Comparison of ENCODE assay signal across 8 mouse cellular contexts in the genomic region with DNA sequence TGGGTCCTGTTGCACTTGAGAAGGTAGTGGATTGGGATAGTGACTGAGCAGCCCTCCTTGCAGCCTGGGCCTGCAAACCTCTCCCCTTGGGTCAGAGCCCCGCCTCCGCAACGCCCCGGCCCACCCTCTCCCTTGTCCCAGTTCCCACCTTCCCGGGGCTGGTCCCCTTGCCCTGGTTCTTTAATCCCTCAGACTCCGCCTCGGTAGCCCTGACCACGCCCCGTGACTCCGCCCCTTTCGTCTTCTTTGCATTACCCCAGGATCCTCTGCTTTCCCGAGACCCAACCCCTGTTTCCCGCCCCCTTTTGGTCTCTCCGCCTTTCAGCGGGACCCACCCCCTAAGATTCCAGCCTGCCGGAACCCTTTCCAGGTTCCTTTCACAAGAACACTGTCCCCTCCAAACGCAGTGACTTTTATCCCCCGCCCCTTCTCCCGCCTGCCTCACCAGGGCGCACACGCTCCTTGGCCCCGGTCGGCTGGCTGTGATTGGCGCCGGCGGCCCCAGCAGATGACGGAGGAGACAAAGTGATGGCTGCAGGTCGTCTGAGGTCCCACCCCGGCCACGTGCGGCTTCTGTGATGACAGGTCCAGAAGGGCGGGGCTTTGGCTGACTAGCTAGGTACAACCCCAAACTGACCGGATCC. TPM values are rescaled to one million over a fixed set of nuclear protein-coding genes. Genes with fewer than 3 reads are reported as not detected.
DNase-seq lines count a peak whose midpoint lies in the region; ATAC-seq lines count a peak whose summit lies in the region.

A gene (minus strand): TSS at position 562 of the 644 bp plus-strand sequence.

- H3K27ac ChIP-seq in hindbrain, embryonic 11.5 days (ENCODE audit: low read depth, low read length), result peak within 1 kb of the TSS; percentile 87

- under 1% methylated on average over 33 of the region's 33 CpGs for WGBS in hindbrain, embryonic 11.5 days

- H3K27me3 ChIP-seq in hindbrain, embryonic 11.5 days (ENCODE audit: control insufficient read depth, insufficient read depth, low read length), result no peaks in the 10 kb centered on the region

- H3K9me3 ChIP-seq in hindbrain, embryonic 11.5 days (ENCODE audit: control insufficient read depth, low read length), result no peaks in the 10 kb centered on the region

- H3K36me3 ChIP-seq in hindbrain, embryonic 11.5 days (ENCODE audit: control insufficient read depth, insufficient read depth, low read length), result no peaks in the 10 kb centered on the region

- H3K4me1 ChIP-seq in hindbrain, embryonic 11.5 days (replicated peaks; ENCODE audit: control insufficient read depth, insufficient read depth, low read length), result 0 out of 2 replicates have a peak, but pooled peaks cover 2% of the 10 kb centered on the region

- H3K4me2 ChIP-seq in hindbrain, embryonic 11.5 days (replicated peaks; ENCODE audit: low read depth, low read length), result peak within 1 kb of the TSS; percentile 45

- ATAC-seq in hindbrain, embryonic 11.5 days (ENCODE audit: low FRiP score), result peak; percentile 87

- H3K4me3 ChIP-seq in hindbrain, embryonic 11.5 days (ENCODE audit: low read depth, low read length), result peak within 1 kb of the TSS; percentile 49

- peak; percentile 100 for DNase-seq in Muller cell, postnatal 12 days (ENCODE audit: inconsistent ontology term)
- peak; percentile 96 for DNase-seq in cerebellum, adult 9-11 months
- peak; percentile 92 to 96 for DNase-seq in frontal cortex, adult 2 months (ENCODE audit: extremely low spot score in 1 of 2, low spot score in 1 of 2)
- DNase-seq in hindbrain, embryonic 11.5 days (ENCODE audit: low spot score), result peak; percentile 99
- peak; percentile 95 to 96 for DNase-seq in layer of hippocampus, postnatal 10 days (ENCODE audit: low spot score in 2 of 2)
- DNase-seq in lung, postnatal 10 days, result peak; percentile 100
- peak; percentile 98 for DNase-seq in ovary, postnatal 36 days (ENCODE audit: low spot score)
- peak; percentile 81 for DNase-seq in thymus, postnatal 25 days

- peak within 1 kb of the TSS; percentile 49 for H3K9ac ChIP-seq in hindbrain, embryonic 11.5 days (ENCODE audit: low read depth, low read length)

RNA-seq across cellular contexts. Expression of the gene that starts here (rescaled TPM):
- polyA plus RNA-seq in frontal cortex, adult 2 months (2012; rRNA removed), result 31.7 and 37.3 TPM in 2 replicates
- polyA plus RNA-seq in hindbrain, embryonic 11.5 days (2014; fragmentation: Nextera tagmentation; extraction: Ambion mirVana), result 19.7 and 20.8 TPM in 2 replicates
- 10 to 100 TPM; 38.5 to 39.2 TPM for total RNA-seq in layer of hippocampus, postnatal 10 days (2021)

Comparison
In these comparisons a context has a peak if more than half of its experiments do, and no peak if none do; other contexts are left out.
1. Peak in every context shown above with its lines: DNase-seq, ATAC-seq, H3K4me3 ChIP-seq and H3K27ac ChIP-seq.